Mouse (Mus musculus) kidney, postnatal 4 days (tissue): Measurements from ENCODE around the gene Pla2g12a.

Source experiments
- DNase-seq, 2 experiments: peaks; one replicate each; pipeline ENCODE4 v3.0.0; 2021; ENCODE audit warnings: mixed read lengths in 2 of 2

The Pla2g12a gene

GRCm38 (mm10) chr3:129901271-129901809 is 22.9 kb downstream of the Pla2g12a start, which contains the start of gene Casp6:
TSS of gene Casp6 (plus strand) at chr3:129901425.
- DNase-seq, result peak; percentile 91 to 93

GRCm38 (mm10) chr3:129903369-129903768 is 25.0 kb downstream of the Pla2g12a start:
- no peak for DNase-seq

DNA sequence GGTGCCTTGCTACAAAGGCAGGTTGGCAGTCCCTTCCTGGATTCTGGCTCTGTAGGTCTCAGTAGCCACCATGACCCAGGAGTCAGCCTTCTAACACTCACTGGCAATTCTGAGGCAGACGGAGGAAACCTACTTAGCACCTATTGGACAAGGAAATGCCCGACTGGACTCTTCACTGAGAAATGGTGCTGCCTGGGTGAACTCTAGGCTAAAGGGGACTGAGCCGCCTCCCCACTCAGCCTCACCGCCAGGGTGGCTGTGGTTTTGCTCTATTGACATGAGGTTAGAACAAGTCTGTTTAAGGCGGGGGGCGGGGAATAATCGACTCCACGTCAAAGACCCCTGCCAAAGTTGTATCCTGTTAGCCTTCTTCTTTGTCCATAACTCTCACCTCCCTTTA is 25.5 kb downstream of the Pla2g12a start:
- no peak for DNase-seq

GRCm38 (mm10) chr3:129904381-129905132 is 26.2 kb downstream of the Pla2g12a start:
- no peak for DNase-seq

DNA sequence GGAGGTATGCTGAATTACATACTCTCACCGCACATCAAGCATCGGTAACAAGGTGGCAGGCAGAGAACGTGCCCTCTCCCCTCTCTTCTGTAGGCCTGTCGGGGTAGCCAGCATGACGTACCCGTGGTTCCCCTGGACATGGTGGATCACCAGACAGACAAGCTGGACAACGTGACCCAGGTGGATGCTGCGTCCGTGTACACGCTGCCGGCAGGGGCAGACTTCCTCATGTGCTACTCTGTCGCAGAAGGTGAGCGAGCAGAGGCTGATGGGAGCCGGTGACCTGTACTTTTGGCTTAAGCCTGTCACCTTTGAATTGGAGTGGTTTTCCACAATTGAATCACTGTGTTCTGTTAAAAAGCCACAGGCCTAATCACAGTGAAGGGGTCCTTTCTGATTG is 33.6 kb downstream of the Pla2g12a start:
- no peak for DNase-seq

- DNase-seq, result no peak
These were observed 34.8 kb downstream of the Pla2g12a start for GRCm38 (mm10) chr3:129913241-129913640.

GRCm38 (mm10) chr3:129917424-129917823 is 39.0 kb downstream of the Pla2g12a start:
- DNase-seq, result no peak

- DNase-seq, result peak; percentile 82 to 84
These were observed 40.0 kb downstream of the Pla2g12a start for GRCm38 (mm10) chr3:129918434-129918833.

DNA sequence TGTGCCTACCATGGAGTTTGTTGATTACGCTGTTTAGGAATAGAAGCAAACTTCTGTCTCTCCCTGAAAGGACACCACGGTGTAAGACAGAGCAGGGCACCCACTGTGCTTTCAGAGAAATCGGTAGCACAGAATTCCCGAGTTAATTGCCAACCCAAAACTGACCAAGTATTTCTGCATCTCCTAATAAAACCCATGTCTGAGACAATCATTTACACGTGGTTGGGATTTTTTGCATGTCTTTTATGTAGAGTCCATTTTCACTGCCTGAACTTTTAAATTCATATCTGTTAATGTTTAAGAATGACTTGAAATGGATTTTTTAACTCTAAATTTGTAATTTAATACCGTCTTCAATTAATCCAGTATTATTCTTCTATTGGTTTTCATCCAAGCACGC is 45.2 kb downstream of the Pla2g12a start:
- DNase-seq, result no peak

DNA sequence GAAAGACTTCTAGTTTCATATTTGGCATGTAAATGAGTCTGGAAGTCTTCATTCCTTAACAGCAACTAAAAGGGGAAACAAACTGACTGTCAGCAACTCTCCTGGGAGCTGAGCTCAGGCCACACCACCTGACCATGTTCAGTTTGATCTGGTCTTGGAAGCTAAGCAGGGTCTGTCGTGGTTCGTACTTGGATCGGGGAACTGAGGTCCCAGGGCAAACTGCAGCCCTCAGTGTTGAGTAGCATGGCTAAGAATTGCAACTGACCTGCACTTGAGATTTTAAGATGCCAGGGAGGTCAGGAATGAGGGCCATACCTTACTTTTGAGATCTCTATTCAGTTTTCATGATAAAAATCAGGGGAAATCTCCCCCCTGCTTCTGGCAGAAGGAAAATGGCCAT is 47.5 kb downstream of the Pla2g12a start:
- no peak for DNase-seq

DNA sequence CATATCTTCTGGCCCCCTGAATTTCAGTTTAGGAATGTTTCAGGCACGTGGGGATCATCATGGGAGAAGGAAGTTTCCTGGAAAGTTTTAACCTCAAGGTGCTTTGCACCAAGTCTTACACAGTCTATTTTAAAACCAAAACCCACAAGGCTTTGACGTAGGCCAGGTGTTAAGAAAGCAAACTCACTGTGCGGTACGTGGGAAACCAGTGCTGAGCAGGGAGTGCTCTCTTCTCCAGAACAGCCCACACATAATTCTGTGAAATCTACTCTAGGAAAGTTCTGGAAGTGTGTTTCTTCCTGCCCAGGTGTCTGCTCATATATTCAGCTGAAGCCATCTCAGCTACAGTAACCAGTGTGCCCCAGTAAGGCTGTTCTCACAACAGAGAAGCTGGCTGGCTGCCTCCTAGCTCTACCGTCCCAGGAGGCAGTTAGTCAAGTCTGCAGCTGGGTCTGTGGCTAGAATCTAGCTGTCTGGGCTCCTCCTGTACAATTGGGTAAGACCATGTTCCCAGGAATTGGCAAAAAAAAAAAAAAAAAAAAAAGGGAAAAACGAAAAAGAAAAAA is 51.9 kb downstream of the Pla2g12a start:
- no peak for DNase-seq

DNA sequence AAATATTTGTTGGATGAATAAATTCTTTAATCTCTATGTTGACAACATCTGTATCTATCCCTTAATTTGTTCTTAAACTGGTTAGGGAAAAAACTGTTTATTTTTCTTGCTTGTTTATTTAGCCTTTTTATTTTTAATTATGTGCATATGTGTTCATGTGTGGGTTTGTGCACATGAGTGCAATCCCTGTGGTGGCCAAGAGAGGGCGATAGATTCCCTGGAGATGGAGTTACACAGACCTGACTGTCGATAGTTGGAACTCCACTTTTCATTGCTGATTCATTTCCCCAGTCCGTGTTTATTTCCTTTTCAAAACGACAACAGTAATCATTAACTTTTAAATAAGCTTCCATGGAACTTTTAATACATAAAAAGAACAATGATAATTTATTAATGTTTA is 54.0 kb downstream of the Pla2g12a start:
- peak; percentile 43 to 50 for DNase-seq

- no peak for DNase-seq
These were observed 58.2 kb downstream of the Pla2g12a start for GRCm38 (mm10) chr3:129936561-129936960.

- DNase-seq, result peak; percentile 13 to 27
These were observed 59.4 kb downstream of the Pla2g12a start for GRCm38 (mm10) chr3:129937848-129938247.

GRCm38 (mm10) chr3:129939058-129939457 is 60.7 kb downstream of the Pla2g12a start:
- DNase-seq, result no peak

DNA sequence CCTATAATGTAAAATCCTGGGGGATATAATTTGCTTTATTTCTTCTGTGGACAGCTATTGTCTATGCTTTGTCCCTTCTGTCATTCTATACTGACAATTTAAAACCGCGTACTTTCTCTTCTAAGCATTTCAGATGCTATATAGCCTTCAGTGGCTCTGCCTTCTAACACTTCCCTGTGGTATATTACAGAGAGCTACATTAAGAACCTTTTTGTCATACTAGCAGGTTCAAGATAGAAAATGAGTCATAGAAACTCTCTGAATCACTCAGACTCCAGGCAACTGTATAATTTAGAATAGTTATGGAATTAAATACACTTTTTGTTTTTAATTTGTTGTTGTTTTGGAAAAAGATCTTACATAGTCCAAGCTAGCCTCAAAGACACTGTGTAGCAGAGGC is 62.4 kb downstream of the Pla2g12a start:
- no peak for DNase-seq

GRCm38 (mm10) chr3:129941291-129941690 is 62.9 kb downstream of the Pla2g12a start:
- no peak for DNase-seq

- no peak for DNase-seq
These were observed 65.4 kb downstream of the Pla2g12a start for GRCm38 (mm10) chr3:129943813-129944212.
